7 mouse cellular contexts compared by ENCODE assay signal in genomic region chr7:110265796-110266195, GRCm38 (mm10). TPM values are rescaled to one million over a fixed set of nuclear protein-coding genes. Genes with fewer than 3 reads are reported as not detected.
DNase-seq lines count a peak whose midpoint lies in the region.

No protein-coding gene starts in this region.

- DNase-seq in ES-CJ7 (ENCODE audit: low read depth, low spot score), result peak; percentile 76
- peak; percentile 87 to 96 for DNase-seq in adrenal gland, adult (ENCODE audit: inconsistent age in 2 of 2, low spot score in 1 of 2)
- peak; percentile 89 for DNase-seq in embryo, embryonic 10.5 days (ENCODE audit: low spot score)
- DNase-seq in heart, postnatal 10 days, result peak; percentile 90 to 95
- DNase-seq in layer of hippocampus, postnatal 14 days (ENCODE audit: low spot score in 2 of 2), result peak; percentile 67 to 77
- DNase-seq in lung, postnatal 4 days, result peak; percentile 86 to 93
- DNase-seq in spleen, adult 18-20 months, result peak; percentile 77 to 93

- intact Hi-C loops in heart, postnatal 10 days (cut with DNase I), result loop anchor here (1.0 to 2.0 kb wide), 2 partner anchors 43 to 100 kb away; no protein-coding TSS in a partner anchor

RNA-seq across cellular contexts. Expression of gene Swap70, which starts 44.3 kb away (rescaled TPM):
- 10 to 100 TPM; 19.8 to 21.5 TPM for total RNA-seq in heart, postnatal 10 days (2021)
- total RNA-seq in layer of hippocampus, postnatal 14 days (2021), result 10 to 100 TPM; 12.1 to 14.6 TPM

Comparison
In these comparisons a context has a peak if more than half of its experiments do, and no peak if none do; other contexts are left out.
1. Peak in every context shown above with its lines: DNase-seq.